Mouse (Mus musculus) intestine, embryonic 14.5 days (tissue): ENCODE data around the gene Tmc4. TPM values are rescaled to one million over a fixed set of nuclear protein-coding genes. Genes with fewer than 3 reads are reported as not detected.
"Not testable (repeated sequence)": the region's sequence is repeated elsewhere in the genome, so short reads cannot be mapped to it uniquely, and the experiment has no call there.

Source experiments
- ATAC-seq: fragments of 200-750 bp; cut with Nextera tagmentation; replicated peaks from 2 replicates; pipeline ENCODE4 v1.8.0; 2017; ENCODE audit warnings: low read depth, moderate number of reproducible peaks, moderate TSS enrichment, moderate library complexity; ENCODE audit not compliant: low FRiP score, low TSS enrichment
- DNase-seq: peaks from one replicate; pipeline ENCODE4 v3.0.0-alpha.2; 2018; ENCODE audit warnings: low spot score
- H3K27ac ChIP-seq: fragments of 300-500 bp; sonication (generic); 2 replicates; pipeline ENCODE4 v1.5.1; 2014; ENCODE audit warnings: low read depth, mild to moderate bottlenecking, control low read depth
- H3K27me3 ChIP-seq: fragments of 300-500 bp; sonication (generic); replicated peaks from 2 replicates; pipeline ENCODE4 v1.6.1; 2014; ENCODE audit warnings: low read length, control low read depth; ENCODE audit not compliant: control insufficient read depth, insufficient read depth
- H3K36me3 ChIP-seq: fragments of 300-500 bp; sonication (generic); 2 replicates; pipeline ENCODE4 v1.6.1; 2014; ENCODE audit warnings: low read length, control low read depth; ENCODE audit not compliant: control insufficient read depth, insufficient read depth
- H3K4me1 ChIP-seq: fragments of 300-500 bp; sonication (generic); replicated peaks from 2 replicates; pipeline ENCODE4 v1.6.1; 2014; ENCODE audit warnings: low read length, control low read depth, mixed read lengths; ENCODE audit not compliant: control insufficient read depth, insufficient read depth
- H3K4me2 ChIP-seq: fragments of 300-500 bp; sonication (generic); 2 replicates; pipeline ENCODE4 v1.6.1; 2014; ENCODE audit warnings: low read length
- H3K4me3 ChIP-seq: fragments of 300-500 bp; sonication (generic); 2 replicates; pipeline ENCODE4 v1.5.1; 2014; ENCODE audit warnings: low read depth, low read length, control low read depth, mixed read lengths
- H3K9ac ChIP-seq: fragments of 300-500 bp; sonication (generic); 2 replicates; pipeline ENCODE4 v1.6.1; 2014; ENCODE audit warnings: mild to moderate bottlenecking, low read length
- H3K9me3 ChIP-seq: fragments of 300-500 bp; sonication (generic); 2 replicates; pipeline ENCODE4 v1.6.1; 2016; ENCODE audit warnings: low read length, control low read depth; ENCODE audit not compliant: control insufficient read depth
- WGBS: fragments of 180-500 bp; shearing (Covaris S2); extraction: QIAGEN DNeasy Blood & Tissue Kit; methylation state at CpG from one replicate; pipeline ENCODE4 v1.1.7; 2014; 5-methylcytosine and 5-hydroxymethylcytosine counted together
- polyA plus RNA-seq: library from polyadenylated mRNA; unstranded; fragments of >200 nt; fragmentation: Nextera tagmentation; extraction: Ambion mirVana; gene quantifications from 2 replicates; pipeline ENCODE4 v1.2.1, GENCODE M21; 2014

The Tmc4 gene
- polyA plus RNA-seq = 60.5 and 64.1 TPM in 2 replicates

DNA sequence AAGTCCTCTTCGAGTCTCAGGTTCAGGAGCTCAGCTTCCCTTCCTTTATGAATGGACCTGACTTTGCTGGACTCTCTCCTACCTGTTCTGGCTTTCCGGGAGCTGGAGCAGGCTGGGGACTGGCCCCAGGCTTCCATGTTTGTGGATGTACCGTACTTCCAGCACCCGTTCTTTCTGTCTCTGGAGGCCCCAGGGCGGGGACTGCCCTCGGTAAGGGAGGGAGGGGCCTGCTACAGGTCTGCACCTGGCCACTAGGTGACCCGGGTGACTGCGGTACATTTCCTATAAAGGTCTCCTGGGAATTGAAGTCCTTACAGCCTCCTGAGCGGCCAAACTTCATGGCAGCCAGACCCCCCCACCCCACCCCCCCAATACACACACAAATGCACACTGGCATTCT is at the start of gene Tmc4:
TSS of gene Tmc4 (minus strand) at position 212 of the 400 bp plus-strand sequence.
- WGBS = 37% methylated on average over 9 of the region's 9 CpGs
- peak within 1 kb of the TSS; percentile 31 for H3K4me2 ChIP-seq
- H3K27me3 ChIP-seq = no peaks in the 10 kb centered on the region
- peaks cover 23% of the 10 kb centered on the region for H3K36me3 ChIP-seq
- ATAC-seq (peak; percentile 77), DNase-seq (peak; percentile 63)
- no peaks in the 10 kb centered on the region for H3K4me1 ChIP-seq
- peak within 1 kb of the TSS; percentile 44 for H3K9ac ChIP-seq
- H3K27ac ChIP-seq = no peak within 1 kb of the TSS
- H3K4me3 ChIP-seq = peak within 1 kb of the TSS; percentile 31
- H3K9me3 ChIP-seq = no peaks in the 10 kb centered on the region

DNA sequence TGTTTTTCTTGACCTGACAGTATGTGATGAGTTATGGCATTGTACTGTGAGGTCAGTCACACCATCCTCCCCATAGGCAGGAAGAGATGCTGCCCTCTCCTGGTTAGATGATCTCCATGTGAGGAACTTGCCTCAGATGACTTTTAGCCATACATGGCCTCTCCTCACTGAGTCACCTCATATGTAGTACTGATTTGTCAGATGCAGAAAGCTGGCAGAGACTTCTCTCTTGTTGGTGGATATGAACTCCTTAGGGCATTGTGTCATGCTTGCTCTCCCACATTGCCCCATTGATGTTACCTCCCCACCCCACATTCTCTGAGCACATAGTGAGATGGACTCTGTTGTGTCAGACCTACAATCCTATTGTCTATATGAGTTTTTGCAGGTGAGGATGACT is 48.1 kb upstream of the Tmc4 start:
- not testable (repeated sequence) for DNase-seq, H3K9me3 ChIP-seq

DNA sequence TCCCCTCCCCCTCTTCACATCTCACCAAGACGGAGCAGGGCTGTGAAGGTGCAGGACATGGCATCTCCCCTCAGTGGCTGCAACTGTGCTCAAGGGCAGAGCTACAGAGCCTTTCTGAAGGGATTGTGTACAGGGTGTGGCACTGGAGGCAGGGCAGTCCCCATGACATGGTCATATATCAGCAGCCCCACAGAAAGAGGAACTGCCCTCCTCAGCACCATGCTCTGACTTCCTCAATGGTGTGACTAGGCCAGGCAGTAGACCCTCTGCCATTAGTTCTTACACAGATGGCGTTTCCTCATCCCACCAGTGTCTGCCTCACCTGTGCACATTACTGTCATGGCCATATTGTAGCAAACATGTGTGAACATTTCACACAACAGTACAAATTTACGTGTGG is 42.9 kb upstream of the Tmc4 start, which contains the start of gene Pirb:
TSS of gene Pirb (minus strand) at position 124 of the 400 bp plus-strand sequence.
- H3K27ac ChIP-seq, H3K9ac ChIP-seq, H3K27me3 ChIP-seq, H3K36me3 ChIP-seq, H3K4me3 ChIP-seq, H3K4me2 ChIP-seq, DNase-seq, H3K9me3 ChIP-seq, H3K4me1 ChIP-seq, ATAC-seq: not testable (repeated sequence)
- WGBS = 100% methylated on average over 1 of the region's 3 CpGs

More for the DNA sequence above, 48.1 kb upstream of the Tmc4 start:
- not testable (repeated sequence) for H3K27ac ChIP-seq, H3K36me3 ChIP-seq, H3K4me3 ChIP-seq, H3K27me3 ChIP-seq, H3K4me1 ChIP-seq, H3K4me2 ChIP-seq, H3K9ac ChIP-seq, ATAC-seq

DNA sequence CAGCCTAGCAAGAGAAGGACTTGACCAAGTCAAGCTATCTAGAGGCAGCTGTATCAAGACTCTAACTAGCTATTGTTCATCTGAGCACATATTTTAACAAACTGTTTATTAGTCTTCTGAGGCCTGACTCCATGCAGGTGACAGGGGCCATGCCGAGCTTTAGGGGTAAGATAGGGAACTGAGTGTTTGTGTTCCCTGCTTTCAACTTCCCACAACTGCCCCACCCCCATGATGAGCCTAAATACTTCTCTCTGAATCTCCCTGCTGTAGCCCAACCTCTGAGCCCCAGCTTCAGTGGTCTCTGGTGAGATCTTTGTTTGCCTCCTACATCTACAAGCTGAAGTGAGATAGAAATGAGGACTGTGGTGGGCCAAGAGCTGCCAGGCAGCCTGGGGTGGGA is 37.9 kb upstream of the Tmc4 start:
- Histone ChIP-seq H3K4me3 (no peak overlapping the region), H3K27me3 (no peaks in the 10 kb centered on the region), H3K4me1 (no peaks in the 10 kb centered on the region), H3K9me3 (no peaks in the 10 kb centered on the region), H3K9ac (no peak overlapping the region), H3K27ac (no peak overlapping the region), H3K36me3 (no peaks in the 10 kb centered on the region), H3K4me2 (no peak overlapping the region)
- WGBS = 48% methylated on average over 1 of the region's 1 CpGs
- ATAC-seq = no peak
- DNase-seq = no peak

DNA sequence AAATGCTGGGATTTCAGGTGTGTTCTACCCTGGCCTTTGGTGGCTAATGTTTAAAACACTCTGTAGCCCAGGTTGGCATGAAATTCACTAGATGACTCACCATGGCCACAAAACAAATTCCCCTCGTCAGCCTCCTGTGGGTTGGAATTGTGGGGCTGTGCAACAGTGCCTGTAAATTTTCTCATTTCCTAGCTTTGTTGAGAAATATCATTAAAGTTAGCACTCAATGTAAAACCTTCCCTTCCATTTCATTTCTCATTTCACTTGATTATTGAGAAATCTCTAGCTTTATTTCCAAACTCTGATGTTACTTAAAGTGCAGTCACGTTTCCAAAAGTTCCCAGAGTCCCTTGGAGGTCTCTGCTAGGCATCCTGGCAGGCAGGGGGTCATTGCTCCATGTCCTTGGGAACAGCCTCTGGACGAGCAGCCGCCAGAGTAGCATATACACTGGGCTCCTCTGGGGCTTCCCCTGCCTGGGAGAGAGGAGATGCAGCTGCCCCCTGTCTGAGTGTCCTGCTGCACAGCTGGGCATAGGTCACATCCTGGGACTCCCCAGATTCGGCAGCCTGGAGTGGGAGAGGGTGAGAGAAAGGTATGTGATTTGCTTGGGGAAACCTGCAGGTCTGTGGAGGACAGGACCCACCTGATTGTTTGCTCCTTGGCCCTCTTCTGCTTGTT is 35.0 kb upstream of the Tmc4 start:
- Histone ChIP-seq H3K27ac (no peak overlapping the region), H3K9me3 (no peaks in the 10 kb centered on the region), H3K27me3 (no peaks in the 10 kb centered on the region), H3K36me3 (peaks cover 11% of the 10 kb centered on the region), H3K9ac (no peak overlapping the region), H3K4me2 (no peak overlapping the region), H3K4me3 (no peak overlapping the region), H3K4me1 (no peaks in the 10 kb centered on the region)
- DNase-seq (no peak), ATAC-seq (no peak)
- 35% methylated on average over 5 of the region's 5 CpGs for WGBS

DNA sequence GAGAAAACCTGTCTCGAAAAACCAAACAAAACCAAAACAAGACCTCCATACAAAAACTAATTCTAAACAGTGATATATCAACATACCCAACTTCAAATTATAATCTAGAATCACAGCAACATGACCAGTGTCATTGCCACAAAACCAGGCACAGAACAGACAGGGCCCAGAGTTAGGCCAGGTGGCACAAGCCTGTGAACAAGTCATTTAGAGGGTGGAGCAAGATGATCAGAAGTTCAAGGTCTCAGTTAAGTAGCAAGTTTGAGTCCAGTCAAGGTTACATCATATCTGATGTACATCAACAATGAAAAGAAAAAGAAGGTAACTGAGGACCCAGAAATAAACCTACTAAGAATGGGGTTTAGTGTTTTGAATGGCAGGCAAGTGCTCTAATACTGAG is 31.6 kb upstream of the Tmc4 start:
- Histone ChIP-seq H3K36me3 (peaks cover 33% of the 10 kb centered on the region), H3K4me1 (peaks cover 8% of the 10 kb centered on the region; the same call in 1 of the 2 replicates), H3K27me3 (no peaks in the 10 kb centered on the region), H3K27ac (no peak overlapping the region), H3K9me3 (no peaks in the 10 kb centered on the region), H3K4me2 (no peak overlapping the region), H3K4me3 (no peak overlapping the region), H3K9ac (no peak overlapping the region)
- no peak for DNase-seq
- ATAC-seq = no peak
- 77% methylated on average over 1 of the region's 1 CpGs for WGBS

DNA sequence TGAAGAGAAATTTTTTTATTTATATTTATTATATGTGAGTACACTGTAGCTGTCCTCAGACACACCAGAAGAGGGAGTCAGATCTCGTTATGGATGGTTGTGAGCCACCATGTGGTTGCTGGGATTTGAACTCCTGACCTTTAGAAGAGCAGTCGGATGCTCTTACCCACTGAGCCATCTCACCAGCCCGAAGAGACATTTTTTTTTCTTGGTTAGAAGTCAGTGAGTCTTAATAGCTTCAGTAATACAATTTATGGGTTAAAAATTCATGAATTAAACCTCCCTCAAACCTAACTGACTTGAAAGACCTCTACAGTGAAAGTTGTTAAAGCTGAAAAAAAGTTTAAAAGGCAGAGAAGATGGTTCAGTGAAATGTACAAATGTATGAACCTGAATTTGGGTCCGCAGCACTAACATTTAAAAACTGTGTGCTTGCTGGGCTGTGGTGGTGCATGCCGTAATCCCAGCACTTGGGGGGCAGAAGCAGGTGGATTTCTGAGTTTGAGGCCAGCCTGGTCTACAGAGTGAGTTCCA is 31.2 kb upstream of the Tmc4 start:
- 38% methylated on average over 5 of the region's 5 CpGs for WGBS
- H3K36me3 ChIP-seq = peaks cover 33% of the 10 kb centered on the region
- H3K9me3 ChIP-seq, H3K27me3 ChIP-seq, H3K4me1 ChIP-seq, H3K4me2 ChIP-seq, H3K4me3 ChIP-seq, H3K9ac ChIP-seq, DNase-seq, H3K27ac ChIP-seq: not testable (repeated sequence)
- ATAC-seq = 0 out of 2 replicates have a peak, but pooled peaks have one; percentile 2

DNA sequence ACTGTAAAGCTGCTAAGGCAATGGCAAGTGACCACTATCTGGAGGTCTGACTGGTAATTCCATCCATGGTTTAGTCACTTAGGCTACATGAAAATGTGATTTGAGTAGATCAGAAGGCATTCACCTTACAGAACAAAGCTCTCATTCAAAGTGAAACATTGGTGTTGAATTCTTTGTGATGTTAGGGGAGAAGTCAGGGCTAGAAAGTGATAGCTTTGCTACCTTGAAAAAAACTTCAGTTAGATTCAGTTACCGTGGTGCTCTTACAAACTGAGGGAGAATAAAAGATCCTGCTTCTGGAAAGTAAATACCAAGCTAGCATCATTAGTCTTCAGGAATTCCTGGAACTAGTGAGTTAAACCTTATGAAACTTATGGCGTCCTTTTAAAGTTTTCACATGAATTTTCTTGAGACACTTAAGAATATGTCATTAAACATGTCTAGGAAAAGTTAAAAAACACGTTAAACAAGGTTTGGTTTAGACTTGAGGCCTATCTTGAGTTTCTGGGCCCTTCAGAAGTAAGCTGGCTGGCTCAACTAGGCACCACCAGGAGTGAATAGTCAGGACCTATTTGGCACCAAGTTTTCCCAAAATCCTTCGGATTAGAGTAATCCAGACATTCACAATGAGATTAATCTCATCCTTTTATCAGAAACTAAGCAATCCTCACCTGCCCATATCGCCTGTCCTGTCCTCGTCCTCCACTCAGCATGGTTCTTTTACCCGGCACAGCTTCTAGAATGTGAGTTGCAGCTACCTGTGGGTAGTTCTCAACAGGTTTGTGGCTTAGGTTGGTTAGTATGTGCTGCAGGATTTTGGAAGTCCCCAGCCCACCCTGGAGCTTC is 30.4 kb upstream of the Tmc4 start:
- DNase-seq (peak; percentile 53), ATAC-seq (0 out of 2 replicates have a peak, but pooled peaks have one; percentile 1)
- 33% methylated on average over 7 of the region's 7 CpGs for WGBS
- no peak overlapping the region for H3K9ac ChIP-seq
- no peak overlapping the region for H3K27ac ChIP-seq
- H3K4me2 ChIP-seq = no peak overlapping the region
- no peaks in the 10 kb centered on the region for H3K27me3 ChIP-seq
- no peaks in the 10 kb centered on the region for H3K9me3 ChIP-seq
- H3K4me1 ChIP-seq = peaks cover 12% of the 10 kb centered on the region; the same call in 1 of the 2 replicates
- H3K36me3 ChIP-seq = peaks cover 33% of the 10 kb centered on the region
- H3K4me3 ChIP-seq = no peak overlapping the region
